Mouse (Mus musculus) megakaryocyte, embryonic 14.5 days (primary cell): ENCODE data around the gene Pak6.

Experiments
- FLI1 ChIP-seq: IDR thresholded peaks from 2 replicates; pipeline ENCODE4 v1.6.1; 2012; ENCODE audit warnings: low read length, inconsistent platforms, mixed read lengths
- GATA1 ChIP-seq: IDR thresholded peaks from 3 replicates; pipeline ENCODE4 v1.6.1; 2012; ENCODE audit warnings: mixed read lengths, low read length, inconsistent platforms, borderline replicate concordance

GRCm38 (mm10) chr2:118620101-118620500 lies 43.0 kb upstream of the Pak6 start:
- TF ChIP-seq GATA1 (no peak), FLI1 (no peak)
